In the genomic region with DNA sequence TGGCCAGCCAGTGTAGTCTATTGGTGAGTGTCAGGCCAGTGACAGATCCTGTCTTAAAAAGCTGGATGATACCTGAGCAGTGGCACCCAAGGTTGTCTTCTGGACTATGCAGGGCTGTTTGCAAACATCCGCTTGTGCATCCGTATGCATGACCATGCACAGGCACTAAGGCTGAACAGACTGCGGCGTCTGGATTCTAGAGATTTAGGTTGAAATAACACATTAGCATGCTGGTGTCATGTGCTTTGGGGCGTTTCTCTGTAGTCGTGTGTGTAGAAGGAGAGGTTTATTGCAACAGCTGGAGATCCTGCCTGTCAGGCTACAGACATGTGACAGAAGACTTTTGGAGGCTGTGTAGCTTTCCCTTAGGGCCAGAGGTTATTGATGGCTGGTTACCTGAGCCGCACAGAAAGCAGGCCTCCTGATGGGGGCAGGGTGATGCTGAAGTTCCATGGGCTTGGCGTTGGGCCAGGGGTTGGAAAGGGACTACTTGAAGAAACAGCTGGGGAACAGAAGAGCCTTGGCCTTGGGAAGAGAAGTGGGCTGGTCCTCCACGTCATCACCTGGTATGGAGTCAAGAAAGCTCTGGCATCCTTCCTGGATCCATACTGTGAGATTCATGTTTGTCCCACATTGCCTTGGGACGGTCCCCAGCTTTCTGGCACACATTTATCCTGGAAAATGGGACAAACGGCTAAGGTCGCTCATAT, we compare ENCODE assay signal across 8 mouse cellular contexts. TPM values are rescaled to one million over a fixed set of nuclear protein-coding genes. Genes with fewer than 3 reads are reported as not detected.
A peak's percentile ranks its signal among the peaks of the same experiment; 100 is the strongest.
DNase-seq lines count a peak whose midpoint lies in the region; ATAC-seq and TF ChIP-seq lines count a peak whose summit lies in the region.

No protein-coding gene starts in this region.

- no peak overlapping the region for H3K4me3 ChIP-seq in heart, postnatal 0 days (ENCODE audit: low read depth, low read length)
- H3K4me3 ChIP-seq in heart, embryonic 11.5 days (ENCODE audit: low read depth, low read length): no peak overlapping the region
- no peak overlapping the region for H3K4me3 ChIP-seq in kidney, embryonic 14.5 days (ENCODE audit: low read length)

- H3K4me2 ChIP-seq in heart, postnatal 0 days (ENCODE audit: low read depth, low read length): no peak overlapping the region
- H3K4me2 ChIP-seq in heart, embryonic 11.5 days: no peak overlapping the region
- H3K4me2 ChIP-seq in kidney, embryonic 14.5 days (replicated peaks; ENCODE audit: low read depth, low read length): no peak overlapping the region

- no peak overlapping the region for H3K9ac ChIP-seq in heart, postnatal 0 days (replicated peaks; ENCODE audit: low read depth, low read length)
- H3K9ac ChIP-seq in heart, embryonic 11.5 days (ENCODE audit: low read depth, low read length): no peak overlapping the region
- H3K9ac ChIP-seq in kidney, embryonic 14.5 days (ENCODE audit: low read depth, low read length): no peak overlapping the region

- peak; percentile 34 for ATAC-seq in heart, postnatal 0 days (ENCODE audit: insufficient read depth, low read depth)
- no peak for ATAC-seq in heart, embryonic 11.5 days (replicated peaks; ENCODE audit: insufficient number of reproducible peaks, low FRiP score, low TSS enrichment)
- peak; percentile 36; the same call in 1 of the 2 replicates for ATAC-seq in kidney, embryonic 14.5 days (ENCODE audit: low FRiP score, low TSS enrichment)
- ATAC-seq in erythroblast, adult 5-6 weeks (replicated peaks; ENCODE audit: low FRiP score, poor library complexity, severe bottlenecking): no peak

- no peak overlapping the region for H3K27ac ChIP-seq in heart, postnatal 0 days (ENCODE audit: low read depth)
- no peak overlapping the region for H3K27ac ChIP-seq in heart, embryonic 11.5 days (ENCODE audit: low read depth, low read length)
- H3K27ac ChIP-seq in kidney, embryonic 14.5 days (ENCODE audit: low read depth, low read length): no peak overlapping the region

- WGBS in heart, postnatal 0 days: 72% methylated on average over 12 of the region's 12 CpGs
- WGBS in heart, embryonic 11.5 days (ENCODE audit: insufficient replicate concordance): 81% methylated on average over 12 of the region's 12 CpGs
- WGBS in kidney, embryonic 14.5 days: 58% methylated on average over 12 of the region's 12 CpGs

- no peak for TF ChIP-seq CTCF in heart, postnatal 0 days (IDR thresholded peaks at IDR 0.05; ENCODE audit: low read depth)

- no peak for TF ChIP-seq EP300 in heart, postnatal 0 days (IDR thresholded peaks at IDR 0.05; ENCODE audit: low read depth)

- H3K27me3 ChIP-seq in heart, postnatal 0 days (ENCODE audit: control insufficient read depth, insufficient read depth, low read length): no peaks in the 10 kb centered on the region
- no peaks in the 10 kb centered on the region for H3K27me3 ChIP-seq in heart, embryonic 11.5 days (ENCODE audit: control insufficient read depth, insufficient read depth, low read length)
- no peaks in the 10 kb centered on the region for H3K27me3 ChIP-seq in kidney, embryonic 14.5 days (ENCODE audit: control insufficient read depth, insufficient read depth, low read length)

- H3K9me3 ChIP-seq in heart, postnatal 0 days (replicated peaks; ENCODE audit: control insufficient read depth, low read length): no peaks in the 10 kb centered on the region
- no peaks in the 10 kb centered on the region for H3K9me3 ChIP-seq in heart, embryonic 11.5 days (replicated peaks; ENCODE audit: control insufficient read depth, low read length)
- H3K9me3 ChIP-seq in kidney, embryonic 14.5 days (ENCODE audit: control insufficient read depth, low read length): no peaks in the 10 kb centered on the region

- DNase-seq in heart, postnatal 0 days (ENCODE audit: low spot score): peak; percentile 5
- DNase-seq in adipocyte (ENCODE audit: low spot score): peak; percentile 4
- DNase-seq in cerebellum, postnatal 10 days: peak; percentile 68 to 76
- peak; percentile 79 for DNase-seq in testis, postnatal 10 days (ENCODE audit: low spot score)
- no peak for DNase-seq in T-cell, adult 2 months (ENCODE audit: low spot score)

- H3K4me1 ChIP-seq in heart, postnatal 0 days (ENCODE audit: control insufficient read depth, insufficient read depth): no peaks in the 10 kb centered on the region
- no peaks in the 10 kb centered on the region for H3K4me1 ChIP-seq in heart, embryonic 11.5 days (ENCODE audit: control insufficient read depth, insufficient read depth, low read length)
- H3K4me1 ChIP-seq in kidney, embryonic 14.5 days (ENCODE audit: control insufficient read depth, insufficient read depth, low read length): no peaks in the 10 kb centered on the region

- H3K36me3 ChIP-seq in heart, postnatal 0 days (replicated peaks; ENCODE audit: control insufficient read depth, insufficient read depth, low read length): no peaks in the 10 kb centered on the region
- no peaks in the 10 kb centered on the region for H3K36me3 ChIP-seq in heart, embryonic 11.5 days (ENCODE audit: control insufficient read depth, insufficient read depth, low read length)
- H3K36me3 ChIP-seq in kidney, embryonic 14.5 days (ENCODE audit: control insufficient read depth, insufficient read depth, low read length): no peaks in the 10 kb centered on the region

RNA-seq across cellular contexts. Expression of gene Adck1, which starts 59.7 kb away (rescaled TPM):
- total RNA-seq in heart, postnatal 0 days (2014; rRNA removed; ENCODE audit: low replicate concordance): 30.3 and 33.2 TPM in 2 replicates
- polyA plus RNA-seq in heart, postnatal 0 days (2015; fragmentation: Nextera tagmentation; extraction: Ambion mirVana): 22.1 and 23.4 TPM in 2 replicates
- 9.6 and 13.6 TPM in 2 replicates for polyA plus RNA-seq in heart, embryonic 11.5 days (2014; fragmentation: Nextera tagmentation; extraction: Ambion mirVana)
- 16.0 and 17.3 TPM in 2 replicates for polyA plus RNA-seq in kidney, embryonic 14.5 days (2014; fragmentation: Nextera tagmentation; extraction: Ambion mirVana)
- 0.42 and 2.3 TPM in 2 replicates for total RNA-seq in erythroblast, adult 5-6 weeks (2015; ENCODE audit: low replicate concordance)
- total RNA-seq in erythroblast, adult 5-6 weeks (2017; ENCODE audit: low replicate concordance): 1.8 and 2.0 TPM in 2 replicates

Comparison
In these comparisons a context has a peak if more than half of its experiments do, and no peak if none do; other contexts are left out.
1. ATAC-seq: peak in heart, postnatal 0 days (single experiment) and kidney, embryonic 14.5 days (single experiment); none in heart, embryonic 11.5 days (single experiment) and erythroblast, adult 5-6 weeks (single experiment).